In genomic region chr1:83701696-83702404, GRCm38 (mm10) we compare ENCODE assay signal across 18 mouse cellular contexts.
DNase-seq lines count a peak whose midpoint lies in the region; ATAC-seq and TF ChIP-seq lines count a peak whose summit lies in the region.
"Had no signal": no experiment of that assay in that cellular context is flagged by ENCODE, and none has a peak within 500 bp of the region (broad histone marks: within the 10 kb centered on the region; RNA-seq: fewer than 3 reads in every experiment).

No protein-coding gene starts in this region.

- peak; percentile 65; the same call in 1 of the 2 replicates for ATAC-seq in forebrain, embryonic 14.5 days
- no peak for ATAC-seq in forebrain, embryonic 12.5 days (ENCODE audit: low FRiP score)
- peak; percentile 18; the same call in 1 of the 2 replicates for ATAC-seq in hindbrain, postnatal 0 days
- ATAC-seq in hindbrain, embryonic 11.5 days (ENCODE audit: low FRiP score), result no peak
- ATAC-seq: inflammation-experienced regulatory T-cells, adult 6 months; intestine, postnatal 0 days had no signal

- peak; percentile 63 for DNase-seq in forebrain, embryonic 14.5 days (ENCODE audit: low spot score)
- peak; percentile 48 for DNase-seq in hindbrain, postnatal 0 days (ENCODE audit: low spot score)
- no peak for DNase-seq in hindbrain, embryonic 11.5 days (ENCODE audit: low spot score)
- peak; percentile 14 for DNase-seq in retina, postnatal 1 day
- no peak for DNase-seq in retina, embryonic 14.5 days (ENCODE audit: low spot score)
- no peak for DNase-seq in left cerebral cortex, postnatal 4 days
- DNase-seq: adrenal gland, postnatal 14 days; cerebellum, adult 2 months; cerebellum, postnatal 10 days; gastrocnemius, postnatal 36 days; heart, adult 11 months; heart, postnatal 10 days; heart, postnatal 4 days had no signal

- no peak for TF ChIP-seq CTCF in hindbrain, postnatal 0 days (IDR thresholded peaks at IDR 0.05; ENCODE audit: low read depth)

- 0 out of 2 replicates have a peak, but pooled peaks cover 2% of the 10 kb centered on the region for H3K4me1 ChIP-seq in forebrain, embryonic 14.5 days (ENCODE audit: control insufficient read depth, insufficient read depth, low read length)
- H3K4me1 ChIP-seq in forebrain, embryonic 12.5 days, result no peaks in the 10 kb centered on the region
- H3K4me1 ChIP-seq in hindbrain, postnatal 0 days (ENCODE audit: insufficient read depth, low read length), result no peaks in the 10 kb centered on the region
- H3K4me1 ChIP-seq in hindbrain, embryonic 11.5 days (replicated peaks; ENCODE audit: control insufficient read depth, insufficient read depth, low read length), result no peaks in the 10 kb centered on the region
- H3K4me1 ChIP-seq: embryonic facial prominence, embryonic 10.5 days had no signal

- H3K27ac ChIP-seq in forebrain, embryonic 14.5 days (ENCODE audit: low read depth, low read length), result no peak overlapping the region
- no peak overlapping the region for H3K27ac ChIP-seq in forebrain, embryonic 12.5 days
- H3K27ac ChIP-seq in hindbrain, postnatal 0 days, result no peak overlapping the region
- H3K27ac ChIP-seq in hindbrain, embryonic 11.5 days (ENCODE audit: low read depth, low read length), result no peak overlapping the region
- H3K27ac ChIP-seq: embryonic facial prominence, embryonic 10.5 days; hindbrain, embryonic 14.5 days had no signal

- no peak overlapping the region for H3K4me3 ChIP-seq in forebrain, embryonic 14.5 days (ENCODE audit: low read depth, low read length)
- H3K4me3 ChIP-seq in forebrain, embryonic 12.5 days (replicated peaks), result no peak overlapping the region
- no peak overlapping the region for H3K4me3 ChIP-seq in hindbrain, postnatal 0 days (ENCODE audit: low read length)
- no peak overlapping the region for H3K4me3 ChIP-seq in hindbrain, embryonic 11.5 days (ENCODE audit: low read depth, low read length)
- H3K4me3 ChIP-seq: embryonic facial prominence, embryonic 10.5 days had no signal

- intact Hi-C loops in left cerebral cortex, postnatal 4 days (cut with DNase I), result no loop called here

- H3K4me2 ChIP-seq in forebrain, embryonic 14.5 days (ENCODE audit: low read length), result no peak overlapping the region
- H3K4me2 ChIP-seq in forebrain, embryonic 12.5 days, result no peak overlapping the region
- no peak overlapping the region for H3K4me2 ChIP-seq in hindbrain, postnatal 0 days (ENCODE audit: low read depth, low read length)
- H3K4me2 ChIP-seq in hindbrain, embryonic 11.5 days (replicated peaks; ENCODE audit: low read depth, low read length), result no peak overlapping the region
- H3K4me2 ChIP-seq: hindbrain, embryonic 14.5 days had no signal

- 33% methylated on average over 6 of the region's 6 CpGs for WGBS in forebrain, embryonic 14.5 days
- 72% methylated on average over 4 of the region's 6 CpGs for WGBS in forebrain, embryonic 12.5 days
- 45% methylated on average over 6 of the region's 6 CpGs for WGBS in hindbrain, postnatal 0 days
- WGBS in hindbrain, embryonic 11.5 days, result 92% methylated on average over 6 of the region's 6 CpGs

- no peaks in the 10 kb centered on the region for H3K36me3 ChIP-seq in forebrain, embryonic 14.5 days (ENCODE audit: control insufficient read depth, insufficient read depth, low read length)
- H3K36me3 ChIP-seq in forebrain, embryonic 12.5 days (replicated peaks), result no peaks in the 10 kb centered on the region
- no peaks in the 10 kb centered on the region for H3K36me3 ChIP-seq in hindbrain, postnatal 0 days (ENCODE audit: insufficient read depth, low read length)
- H3K36me3 ChIP-seq in hindbrain, embryonic 11.5 days (ENCODE audit: control insufficient read depth, insufficient read depth, low read length), result no peaks in the 10 kb centered on the region
- H3K36me3 ChIP-seq: embryonic facial prominence, embryonic 10.5 days had no signal

- H3K27me3 ChIP-seq in forebrain, embryonic 14.5 days (replicated peaks; ENCODE audit: control insufficient read depth, insufficient read depth, low read length), result no peaks in the 10 kb centered on the region
- no peaks in the 10 kb centered on the region for H3K27me3 ChIP-seq in forebrain, embryonic 12.5 days
- H3K27me3 ChIP-seq in hindbrain, postnatal 0 days (ENCODE audit: insufficient read depth, low read length), result no peaks in the 10 kb centered on the region
- H3K27me3 ChIP-seq in hindbrain, embryonic 11.5 days (ENCODE audit: control insufficient read depth, insufficient read depth, low read length), result no peaks in the 10 kb centered on the region

- H3K9ac ChIP-seq in forebrain, embryonic 14.5 days (ENCODE audit: low read length), result no peak overlapping the region
- H3K9ac ChIP-seq in forebrain, embryonic 12.5 days, result no peak overlapping the region
- no peak overlapping the region for H3K9ac ChIP-seq in hindbrain, postnatal 0 days (replicated peaks; ENCODE audit: low read length)
- no peak overlapping the region for H3K9ac ChIP-seq in hindbrain, embryonic 11.5 days (ENCODE audit: low read depth, low read length)
- H3K9ac ChIP-seq: hindbrain, embryonic 14.5 days had no signal

- H3K9me3 ChIP-seq in forebrain, embryonic 14.5 days (replicated peaks; ENCODE audit: control insufficient read depth, low read length), result no peaks in the 10 kb centered on the region
- H3K9me3 ChIP-seq in forebrain, embryonic 12.5 days, result no peaks in the 10 kb centered on the region
- no peaks in the 10 kb centered on the region for H3K9me3 ChIP-seq in hindbrain, postnatal 0 days (ENCODE audit: low read length)
- H3K9me3 ChIP-seq in hindbrain, embryonic 11.5 days (ENCODE audit: control insufficient read depth, low read length), result no peaks in the 10 kb centered on the region
- H3K9me3 ChIP-seq: embryonic facial prominence, embryonic 10.5 days had no signal

Comparison
In these comparisons a context has a peak if more than half of its experiments do, and no peak if none do; other contexts are left out.
1. ATAC-seq: peak in forebrain, embryonic 14.5 days (single experiment) and hindbrain, postnatal 0 days (single experiment); none in forebrain, embryonic 12.5 days (single experiment) and hindbrain, embryonic 11.5 days (single experiment).
2. DNase-seq: peak in forebrain, embryonic 14.5 days (single experiment), hindbrain, postnatal 0 days (single experiment) and retina, postnatal 1 day (single experiment); none in hindbrain, embryonic 11.5 days (single experiment), retina, embryonic 14.5 days (single experiment) and left cerebral cortex, postnatal 4 days (single experiment).